ENCODE assay signal across 9 mouse cellular contexts in genomic region chr13:63243586-63243985, GRCm38 (mm10).
A peak's percentile ranks its signal among the peaks of the same experiment; 100 is the strongest.
DNase-seq lines count a peak whose midpoint lies in the region; ATAC-seq lines count a peak whose summit lies in the region.
"Had no signal": no experiment of that assay in that cellular context is flagged by ENCODE, and none has a peak within 500 bp of the region (broad histone marks: within the 10 kb centered on the region; RNA-seq: fewer than 3 reads in every experiment).

No protein-coding gene starts in this region.

- H3K36me3 ChIP-seq in embryonic facial prominence, embryonic 14.5 days (ENCODE audit: control insufficient read depth, insufficient read depth, low read length) = peaks cover 21% of the 10 kb centered on the region
- H3K36me3 ChIP-seq in limb, embryonic 13.5 days = peaks cover 29% of the 10 kb centered on the region
- H3K36me3 ChIP-seq in midbrain, embryonic 11.5 days (ENCODE audit: control insufficient read depth, insufficient read depth, low read length) = no peaks in the 10 kb centered on the region

- no peaks in the 10 kb centered on the region for H3K9me3 ChIP-seq in embryonic facial prominence, embryonic 14.5 days (ENCODE audit: control insufficient read depth, low read length)
- no peaks in the 10 kb centered on the region for H3K9me3 ChIP-seq in limb, embryonic 13.5 days
- H3K9me3 ChIP-seq in midbrain, embryonic 11.5 days (ENCODE audit: control insufficient read depth, low read length) = no peaks in the 10 kb centered on the region

- H3K9ac ChIP-seq in embryonic facial prominence, embryonic 14.5 days (ENCODE audit: low read depth, low read length) = peak overlapping the region; percentile 62
- H3K9ac ChIP-seq in limb, embryonic 13.5 days = peak overlapping the region; percentile 99
- H3K9ac ChIP-seq in midbrain, embryonic 11.5 days (ENCODE audit: low read length) = no peak overlapping the region

- peak overlapping the region; percentile 34 for H3K4me3 ChIP-seq in embryonic facial prominence, embryonic 14.5 days (ENCODE audit: low read depth, low read length)
- H3K4me3 ChIP-seq in limb, embryonic 13.5 days = peak overlapping the region; percentile 87
- H3K4me3 ChIP-seq in midbrain, embryonic 11.5 days (ENCODE audit: low read depth, low read length) = no peak overlapping the region

- H3K27ac ChIP-seq in embryonic facial prominence, embryonic 14.5 days (replicated peaks; ENCODE audit: low read depth, low read length) = peak overlapping the region; percentile 61
- H3K27ac ChIP-seq in limb, embryonic 13.5 days = peak overlapping the region; percentile 93
- no peak overlapping the region for H3K27ac ChIP-seq in midbrain, embryonic 11.5 days (ENCODE audit: low read depth, low read length)

- ATAC-seq in embryonic facial prominence, embryonic 14.5 days (ENCODE audit: low read depth) = no peak
- no peak for ATAC-seq in limb, embryonic 13.5 days (ENCODE audit: low FRiP score, low read depth)
- no peak for ATAC-seq in midbrain, embryonic 11.5 days (ENCODE audit: low FRiP score)
- ATAC-seq: Patski had no signal

- H3K27me3 ChIP-seq in embryonic facial prominence, embryonic 14.5 days (replicated peaks; ENCODE audit: control insufficient read depth, insufficient read depth, low read length) = no peaks in the 10 kb centered on the region
- H3K27me3 ChIP-seq in limb, embryonic 13.5 days = no peaks in the 10 kb centered on the region
- H3K27me3 ChIP-seq in midbrain, embryonic 11.5 days (ENCODE audit: control insufficient read depth, insufficient read depth, low read length) = no peaks in the 10 kb centered on the region
- H3K27me3 ChIP-seq: Patski had no signal

- WGBS in embryonic facial prominence, embryonic 14.5 days = 62% methylated on average over 5 of the region's 5 CpGs
- 58% methylated on average over 5 of the region's 5 CpGs for WGBS in limb, embryonic 13.5 days
- WGBS in midbrain, embryonic 11.5 days = 84% methylated on average over 5 of the region's 5 CpGs

- peak; percentile 27 for DNase-seq in kidney, adult 9 months
- DNase-seq in kidney, adult 11 months = no peak
- DNase-seq in CD4-positive, CD25-positive, alpha-beta regulatory T cell, adult 2 months (ENCODE audit: low read depth, low spot score) = peak; percentile 68
- no peak for DNase-seq in embryonic facial prominence, embryonic 14.5 days (ENCODE audit: low spot score)
- no peak for DNase-seq in gastrocnemius, postnatal 10 days
- no peak for DNase-seq in gastrocnemius, postnatal 4 days (ENCODE audit: low spot score in 2 of 2)
- no peak for DNase-seq in midbrain, embryonic 11.5 days (ENCODE audit: low spot score, missing footprints)

- H3K4me2 ChIP-seq in embryonic facial prominence, embryonic 14.5 days (ENCODE audit: low read depth, low read length) = peak overlapping the region; percentile 62
- peak overlapping the region; percentile 91 for H3K4me2 ChIP-seq in limb, embryonic 13.5 days (replicated peaks)
- no peak overlapping the region for H3K4me2 ChIP-seq in midbrain, embryonic 11.5 days

- H3K4me1 ChIP-seq in embryonic facial prominence, embryonic 14.5 days (ENCODE audit: control insufficient read depth, insufficient read depth, low read length) = peaks cover 63% of the 10 kb centered on the region
- peaks cover 82% of the 10 kb centered on the region for H3K4me1 ChIP-seq in limb, embryonic 13.5 days
- H3K4me1 ChIP-seq in midbrain, embryonic 11.5 days (ENCODE audit: control insufficient read depth, insufficient read depth, low read length) = 0 out of 2 replicates have a peak, but pooled peaks cover 2% of the 10 kb centered on the region

Comparison
In these comparisons a context has a peak if more than half of its experiments do, and no peak if none do; other contexts are left out.
1. DNase-seq: peak in kidney, adult 9 months (single experiment) and CD4-positive, CD25-positive, alpha-beta regulatory T cell, adult 2 months (single experiment); none in kidney, adult 11 months (single experiment), embryonic facial prominence, embryonic 14.5 days (single experiment), gastrocnemius, postnatal 10 days (single experiment), gastrocnemius, postnatal 4 days (0 of 2) and midbrain, embryonic 11.5 days (single experiment).